Mouse (Mus musculus): Measurements from ENCODE around the gene Fgl2. TPM values are rescaled to one million over a fixed set of nuclear protein-coding genes. Genes with fewer than 3 reads are reported as not detected.
"Not testable (repeated sequence)": the region's sequence is repeated elsewhere in the genome, so short reads cannot be mapped to it uniquely, and the experiment has no call there.

Fgl2 gene
- polyA plus RNA-seq (2015; fragmentation: Nextera tagmentation; extraction: Ambion mirVana) = 32.4 and 40.2 TPM in 2 replicates

- Histone ChIP-seq H3K36me3 (ENCODE audit: control insufficient read depth, insufficient read depth) (0 out of 2 replicates have a peak, but pooled peaks cover 2% of the 10 kb centered on the region), H3K9me3 (replicated peaks; ENCODE audit: control insufficient read depth, low read length) (no peaks in the 10 kb centered on the region), H3K27me3 (ENCODE audit: control insufficient read depth, insufficient read depth, low read length) (no peaks in the 10 kb centered on the region), H3K4me1 (ENCODE audit: control insufficient read depth, insufficient read depth, low read length) (peaks cover 6% of the 10 kb centered on the region), H3K9ac (ENCODE audit: low read length) (peak within 1 kb of the TSS; percentile 79), H3K4me2 (ENCODE audit: low read depth, low read length) (peak within 1 kb of the TSS; percentile 79), H3K27ac (ENCODE audit: low read length) (peak within 1 kb of the TSS; percentile 72), H3K4me3 (ENCODE audit: low read length) (peak within 1 kb of the TSS; percentile 64)
- 3% methylated on average over 31 of the region's 31 CpGs for WGBS
- peak; percentile 91 for ATAC-seq (replicated peaks; ENCODE audit: extremely low read depth, insufficient read depth, low FRiP score)
These were observed at the start of gene Fgl2 for GRCm38 (mm10) chr5:21372493-21373179. Fgl2 (plus strand) TSS chr5:21372642.

- ATAC-seq (replicated peaks; ENCODE audit: extremely low read depth, insufficient read depth, low FRiP score) = no peak
- Histone ChIP-seq H3K4me3 (ENCODE audit: low read length) (no peak overlapping the region), H3K4me2 (ENCODE audit: low read depth, low read length) (no peak overlapping the region), H3K36me3 (ENCODE audit: control insufficient read depth, insufficient read depth) (no peaks in the 10 kb centered on the region), H3K27ac (ENCODE audit: low read length) (0 out of 2 replicates have a peak overlapping the region, but pooled peaks have one; percentile 23), H3K9me3 (replicated peaks; ENCODE audit: control insufficient read depth, low read length) (no peaks in the 10 kb centered on the region), H3K9ac (ENCODE audit: low read length) (no peak overlapping the region), H3K4me1 (ENCODE audit: control insufficient read depth, insufficient read depth, low read length) (peaks cover 31% of the 10 kb centered on the region), H3K27me3 (ENCODE audit: control insufficient read depth, insufficient read depth, low read length) (no peaks in the 10 kb centered on the region)
- 8% methylated on average over 1 of the region's 1 CpGs for WGBS
These were observed 45.9 kb upstream of the Fgl2 start for GRCm38 (mm10) chr5:21326494-21326893.

- no peak overlapping the region for H3K4me2 ChIP-seq (ENCODE audit: low read depth, low read length)
- H3K36me3 ChIP-seq (ENCODE audit: control insufficient read depth, insufficient read depth) = no peaks in the 10 kb centered on the region
- no peak overlapping the region for H3K4me3 ChIP-seq (ENCODE audit: low read length)
- 59% methylated on average over 1 of the region's 1 CpGs for WGBS
- no peak for ATAC-seq (replicated peaks; ENCODE audit: extremely low read depth, insufficient read depth, low FRiP score)
- H3K4me1 ChIP-seq (ENCODE audit: control insufficient read depth, insufficient read depth, low read length) = peaks cover 38% of the 10 kb centered on the region
- H3K9ac ChIP-seq (ENCODE audit: low read length) = no peak overlapping the region
- H3K9me3 ChIP-seq (replicated peaks; ENCODE audit: control insufficient read depth, low read length) = no peaks in the 10 kb centered on the region
- H3K27me3 ChIP-seq (ENCODE audit: control insufficient read depth, insufficient read depth, low read length) = no peaks in the 10 kb centered on the region
- H3K27ac ChIP-seq (ENCODE audit: low read length) = peak overlapping the region; percentile 97
These were observed 43.9 kb upstream of the Fgl2 start for GRCm38 (mm10) chr5:21328560-21328959.

GRCm38 (mm10) chr5:21329672-21330665 is 42.5 kb upstream of the Fgl2 start:
- 31% methylated on average over 11 of the region's 11 CpGs for WGBS
- Histone ChIP-seq H3K9ac (ENCODE audit: low read length) (peak overlapping the region; percentile 65), H3K36me3 (ENCODE audit: control insufficient read depth, insufficient read depth) (no peaks in the 10 kb centered on the region), H3K27me3 (ENCODE audit: control insufficient read depth, insufficient read depth, low read length) (no peaks in the 10 kb centered on the region), H3K4me2 (ENCODE audit: low read depth, low read length) (peak overlapping the region; percentile 45), H3K4me1 (ENCODE audit: control insufficient read depth, insufficient read depth, low read length) (peaks cover 38% of the 10 kb centered on the region), H3K9me3 (replicated peaks; ENCODE audit: control insufficient read depth, low read length) (no peaks in the 10 kb centered on the region), H3K4me3 (ENCODE audit: low read length) (no peak overlapping the region), H3K27ac (ENCODE audit: low read length) (peak overlapping the region; percentile 97)
- peak; percentile 85 for ATAC-seq (replicated peaks; ENCODE audit: extremely low read depth, insufficient read depth, low FRiP score)

GRCm38 (mm10) chr5:21331656-21332055 is 40.8 kb upstream of the Fgl2 start:
- no peaks in the 10 kb centered on the region for H3K9me3 ChIP-seq (replicated peaks; ENCODE audit: control insufficient read depth, low read length)
- ATAC-seq (replicated peaks; ENCODE audit: extremely low read depth, insufficient read depth, low FRiP score) = peak; percentile 61
- peak overlapping the region; percentile 38; the same call in 1 of the 2 replicates for H3K9ac ChIP-seq (ENCODE audit: low read length)
- H3K4me2 ChIP-seq (ENCODE audit: low read depth, low read length) = peak overlapping the region; percentile 17; the same call in 1 of the 2 replicates
- H3K36me3 ChIP-seq (ENCODE audit: control insufficient read depth, insufficient read depth) = no peaks in the 10 kb centered on the region
- H3K4me1 ChIP-seq (ENCODE audit: control insufficient read depth, insufficient read depth, low read length) = peaks cover 29% of the 10 kb centered on the region
- WGBS = 27% methylated on average over 5 of the region's 5 CpGs
- H3K27ac ChIP-seq (ENCODE audit: low read length) = peak overlapping the region; percentile 92
- H3K4me3 ChIP-seq (ENCODE audit: low read length) = no peak overlapping the region
- H3K27me3 ChIP-seq (ENCODE audit: control insufficient read depth, insufficient read depth, low read length) = no peaks in the 10 kb centered on the region

- H3K4me3 ChIP-seq (ENCODE audit: low read length) = no peak overlapping the region
- no peak overlapping the region for H3K9ac ChIP-seq (ENCODE audit: low read length)
- peak overlapping the region; percentile 92 for H3K27ac ChIP-seq (ENCODE audit: low read length)
- no peak for ATAC-seq (replicated peaks; ENCODE audit: extremely low read depth, insufficient read depth, low FRiP score)
- H3K4me1 ChIP-seq (ENCODE audit: control insufficient read depth, insufficient read depth, low read length) = peaks cover 29% of the 10 kb centered on the region
- no peak overlapping the region for H3K4me2 ChIP-seq (ENCODE audit: low read depth, low read length)
- no peaks in the 10 kb centered on the region for H3K36me3 ChIP-seq (ENCODE audit: control insufficient read depth, insufficient read depth)
- no peaks in the 10 kb centered on the region for H3K9me3 ChIP-seq (replicated peaks; ENCODE audit: control insufficient read depth, low read length)
- H3K27me3 ChIP-seq (ENCODE audit: control insufficient read depth, insufficient read depth, low read length) = no peaks in the 10 kb centered on the region
- 44% methylated on average over 1 of the region's 1 CpGs for WGBS
These were observed 40.3 kb upstream of the Fgl2 start for GRCm38 (mm10) chr5:21332119-21332518.

GRCm38 (mm10) chr5:21342265-21342664 is 30.2 kb upstream of the Fgl2 start:
- H3K27ac ChIP-seq (ENCODE audit: low read length); H3K4me1 ChIP-seq (ENCODE audit: control insufficient read depth, insufficient read depth, low read length); H3K4me3 ChIP-seq (ENCODE audit: low read length); H3K36me3 ChIP-seq (ENCODE audit: control insufficient read depth, insufficient read depth); H3K9ac ChIP-seq (ENCODE audit: low read length); ATAC-seq (replicated peaks; ENCODE audit: extremely low read depth, insufficient read depth, low FRiP score); H3K4me2 ChIP-seq (ENCODE audit: low read depth, low read length); H3K27me3 ChIP-seq (ENCODE audit: control insufficient read depth, insufficient read depth, low read length); H3K9me3 ChIP-seq (replicated peaks; ENCODE audit: control insufficient read depth, low read length): not testable (repeated sequence)

- no peaks in the 10 kb centered on the region for H3K27me3 ChIP-seq (ENCODE audit: control insufficient read depth, insufficient read depth, low read length)
- no peak overlapping the region for H3K4me2 ChIP-seq (ENCODE audit: low read depth, low read length)
- WGBS = 58% methylated on average over 7 of the region's 7 CpGs
- H3K9me3 ChIP-seq (replicated peaks; ENCODE audit: control insufficient read depth, low read length) = peaks cover 2% of the 10 kb centered on the region; the same call in 1 of the 2 replicates
- no peaks in the 10 kb centered on the region for H3K36me3 ChIP-seq (ENCODE audit: control insufficient read depth, insufficient read depth)
- H3K4me3 ChIP-seq (ENCODE audit: low read length) = no peak overlapping the region
- no peak overlapping the region for H3K9ac ChIP-seq (ENCODE audit: low read length)
- no peak overlapping the region for H3K27ac ChIP-seq (ENCODE audit: low read length)
- no peak for ATAC-seq (replicated peaks; ENCODE audit: extremely low read depth, insufficient read depth, low FRiP score)
- no peaks in the 10 kb centered on the region for H3K4me1 ChIP-seq (ENCODE audit: control insufficient read depth, insufficient read depth, low read length)
These were observed 24.1 kb upstream of the Fgl2 start for GRCm38 (mm10) chr5:21348366-21348765.

GRCm38 (mm10) chr5:21351678-21352077 is 20.8 kb upstream of the Fgl2 start:
- peaks cover 7% of the 10 kb centered on the region for H3K4me1 ChIP-seq (ENCODE audit: control insufficient read depth, insufficient read depth, low read length)
- no peaks in the 10 kb centered on the region for H3K36me3 ChIP-seq (ENCODE audit: control insufficient read depth, insufficient read depth)
- no peak for ATAC-seq (replicated peaks; ENCODE audit: extremely low read depth, insufficient read depth, low FRiP score)
- no peak overlapping the region for H3K4me2 ChIP-seq (ENCODE audit: low read depth, low read length)
- no peak overlapping the region for H3K4me3 ChIP-seq (ENCODE audit: low read length)
- H3K9me3 ChIP-seq (replicated peaks; ENCODE audit: control insufficient read depth, low read length) = peaks cover 2% of the 10 kb centered on the region; the same call in 1 of the 2 replicates
- H3K27ac ChIP-seq (ENCODE audit: low read length) = no peak overlapping the region
- no peaks in the 10 kb centered on the region for H3K27me3 ChIP-seq (ENCODE audit: control insufficient read depth, insufficient read depth, low read length)
- no peak overlapping the region for H3K9ac ChIP-seq (ENCODE audit: low read length)
